Mouse (Mus musculus): ENCODE measurements around the gene Cadm1.

DNA sequence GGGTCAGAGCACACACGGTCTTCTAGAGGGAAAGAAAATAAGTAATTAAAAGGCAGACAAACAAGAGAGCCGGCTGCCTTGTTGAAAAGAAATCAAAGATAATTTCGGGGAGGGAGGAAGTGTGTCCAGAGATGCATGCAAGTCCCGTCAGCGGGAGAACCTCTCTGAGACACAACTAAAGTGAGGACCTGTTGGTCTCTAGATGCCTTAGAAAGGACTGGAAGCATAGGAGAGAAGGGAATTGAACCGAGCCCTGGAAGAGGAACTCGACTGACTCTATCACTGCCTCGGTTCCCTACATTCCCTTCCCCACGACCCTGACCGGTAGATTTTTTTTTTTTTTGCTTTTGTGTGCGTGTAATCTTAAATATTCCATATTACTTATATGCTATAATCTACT is 791 bp upstream of the Cadm1 start:
- no peak for TF ChIP-seq CTCF (IDR thresholded peaks at IDR 0.05)
- TF ChIP-seq EP300 (IDR thresholded peaks at IDR 0.05), result no peak
